Mouse (Mus musculus): ENCODE measurements around the gene Nxph2.

Gene Nxph2

DNA sequence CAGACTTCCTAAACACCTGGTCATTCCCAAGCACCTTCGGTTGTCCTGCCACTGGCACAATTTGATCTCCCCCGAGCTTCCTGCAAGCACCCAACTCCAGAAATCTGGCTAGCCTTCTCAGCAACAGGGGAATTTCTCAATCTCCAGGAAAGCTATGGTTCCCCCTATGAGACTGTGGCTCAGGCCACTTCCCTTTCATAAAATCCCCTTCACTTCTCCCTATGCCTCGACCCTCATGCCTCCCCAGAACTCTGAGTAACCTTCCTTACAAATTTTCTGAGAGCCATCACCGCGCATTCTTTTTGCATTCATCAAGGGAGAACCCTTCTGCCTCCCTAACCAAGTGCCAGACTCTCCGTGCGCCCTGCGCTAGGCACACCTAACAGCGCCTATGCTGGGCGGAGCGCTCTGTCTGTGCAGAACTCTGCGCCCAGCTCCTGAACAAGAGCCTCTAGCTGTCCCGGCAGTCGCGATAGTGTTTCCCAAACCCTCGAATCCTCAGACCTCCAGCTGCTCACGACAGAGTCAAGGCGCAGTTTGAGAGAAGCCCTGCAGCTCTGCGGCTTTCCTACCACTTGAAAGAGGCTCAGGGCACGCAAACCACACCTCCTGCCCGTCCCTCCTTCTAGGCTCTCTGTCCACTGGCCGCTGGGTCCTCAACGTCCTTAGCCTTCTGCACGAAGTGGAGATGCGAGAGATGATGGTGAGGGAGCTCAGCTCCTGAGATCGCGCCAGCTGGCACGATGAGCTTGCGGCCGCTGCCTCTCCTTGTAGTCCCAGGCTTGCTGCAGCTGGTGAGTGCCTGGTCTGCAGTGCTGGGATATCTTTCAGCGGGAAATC lies at the start of gene Nxph2:
TSS of gene Nxph2 (plus strand) at position 501 of the 840 bp plus-strand sequence.
- DNase-seq (ENCODE audit: low read depth) = no peak

DNA sequence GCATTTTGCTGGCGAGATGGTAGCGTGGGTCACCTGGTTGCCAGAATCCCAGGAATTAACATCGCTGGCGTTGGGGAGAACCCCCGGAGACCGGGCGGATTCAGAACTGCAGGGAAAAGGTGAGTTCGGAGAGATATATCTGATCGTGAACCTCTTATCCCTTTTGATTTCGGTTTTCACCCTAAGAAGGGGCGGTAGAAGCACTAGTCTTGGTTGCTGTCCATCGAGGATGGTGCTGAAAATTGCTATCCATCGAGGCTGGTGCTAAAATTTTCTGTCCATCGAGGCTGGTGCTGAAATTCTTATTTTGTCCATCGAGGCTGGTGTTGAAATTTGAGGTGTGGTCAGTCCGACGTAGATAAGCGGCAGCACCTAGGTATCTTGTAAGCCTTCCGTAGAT lies 30.1 kb upstream of the Nxph2 start:
- peak; percentile 23 for DNase-seq (ENCODE audit: low read depth)

DNA sequence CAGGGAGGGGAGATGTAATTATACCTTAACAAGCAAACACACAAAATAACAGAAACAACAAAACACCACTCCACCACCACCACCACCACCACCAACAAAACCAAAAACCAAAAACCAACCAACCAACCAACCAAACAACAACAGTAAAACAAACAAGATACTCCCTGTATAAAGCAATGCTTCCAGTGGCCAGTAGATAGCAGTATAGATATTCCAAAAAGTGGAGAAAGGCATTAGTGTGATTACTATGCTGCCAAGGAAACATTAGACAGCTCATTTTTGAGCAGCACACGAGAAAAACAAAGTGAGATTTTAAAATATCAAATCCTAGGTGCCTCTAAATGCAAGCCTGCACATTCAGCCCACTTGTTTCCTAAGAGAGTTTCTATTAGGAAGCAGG lies 6.2 kb upstream of the Nxph2 start:
- no peak for DNase-seq (ENCODE audit: low read depth)
